Mouse (Mus musculus): ENCODE measurements around the gene Fbxo27. TPM values are rescaled to one million over a fixed set of nuclear protein-coding genes. Genes with fewer than 3 reads are reported as not detected.

Fbxo27 gene
- polyA plus RNA-seq, 1 experiment: 9.6 TPM

- H3K36me3 ChIP-seq (ENCODE audit: control insufficient read depth, insufficient read depth, low read length, poor library complexity, severe bottlenecking): 0 out of 2 replicates have a peak, but pooled peaks cover 2% of the 10 kb centered on the region
- peaks cover 6% of the 10 kb centered on the region for H3K4me1 ChIP-seq (ENCODE audit: control insufficient read depth, insufficient read depth, low read length)
- H3K27ac ChIP-seq (ENCODE audit: insufficient read depth, low read length): peak overlapping the region; percentile 68
- H3K4me3 ChIP-seq (ENCODE audit: low read depth, low read length): no peak overlapping the region
- no peak for TF ChIP-seq CTCF (IDR thresholded peaks at IDR 0.05; ENCODE audit: low read depth, low read length)
- no peak for TF ChIP-seq EP300 (IDR thresholded peaks at IDR 0.05; ENCODE audit: insufficient read depth, low read depth, low read length)
- TF ChIP-seq POLR2A (IDR thresholded peaks at IDR 0.05; ENCODE audit: insufficient read depth, low read length): no peak
- no peaks in the 10 kb centered on the region for H3K27me3 ChIP-seq (ENCODE audit: control insufficient read depth, insufficient read depth, low read length, poor library complexity, severe bottlenecking)
- H3K9me3 ChIP-seq (replicated peaks; ENCODE audit: control insufficient read depth, insufficient read depth, low read length, poor library complexity, severe bottlenecking): peaks cover 8% of the 10 kb centered on the region
- no peak overlapping the region for H3K9ac ChIP-seq (ENCODE audit: low read depth, poor library complexity, severe bottlenecking)
These were observed 27.0 kb downstream of the Fbxo27 start for GRCm38 (mm10) chr7:28719650-28720049.

- Histone ChIP-seq H3K27me3 (ENCODE audit: control insufficient read depth, insufficient read depth, low read length, poor library complexity, severe bottlenecking) (no peaks in the 10 kb centered on the region), H3K27ac (ENCODE audit: insufficient read depth, low read length) (no peak overlapping the region), H3K4me3 (ENCODE audit: low read depth, low read length) (no peak overlapping the region), H3K9me3 (replicated peaks; ENCODE audit: control insufficient read depth, insufficient read depth, low read length, poor library complexity, severe bottlenecking) (peaks cover 17% of the 10 kb centered on the region), H3K36me3 (ENCODE audit: control insufficient read depth, insufficient read depth, low read length, poor library complexity, severe bottlenecking) (peaks cover 5% of the 10 kb centered on the region), H3K9ac (ENCODE audit: low read depth, poor library complexity, severe bottlenecking) (no peak overlapping the region), H3K4me1 (ENCODE audit: control insufficient read depth, insufficient read depth, low read length) (peaks cover 6% of the 10 kb centered on the region)
- TF ChIP-seq EP300 (IDR thresholded peaks at IDR 0.05; ENCODE audit: insufficient read depth, low read depth, low read length) (no peak), CTCF (IDR thresholded peaks at IDR 0.05; ENCODE audit: low read depth, low read length) (no peak), POLR2A (IDR thresholded peaks at IDR 0.05; ENCODE audit: insufficient read depth, low read length) (no peak)
These were observed 28.3 kb downstream of the Fbxo27 start for GRCm38 (mm10) chr7:28720753-28721537.

GRCm38 (mm10) chr7:28722079-28722478 is 29.4 kb downstream of the Fbxo27 start:
- H3K9me3 ChIP-seq (replicated peaks; ENCODE audit: control insufficient read depth, insufficient read depth, low read length, poor library complexity, severe bottlenecking): peaks cover 17% of the 10 kb centered on the region
- H3K9ac ChIP-seq (ENCODE audit: low read depth, poor library complexity, severe bottlenecking): no peak overlapping the region
- no peak overlapping the region for H3K27ac ChIP-seq (ENCODE audit: insufficient read depth, low read length)
- no peak overlapping the region for H3K4me3 ChIP-seq (ENCODE audit: low read depth, low read length)
- no peaks in the 10 kb centered on the region for H3K27me3 ChIP-seq (ENCODE audit: control insufficient read depth, insufficient read depth, low read length, poor library complexity, severe bottlenecking)
- peaks cover 6% of the 10 kb centered on the region for H3K4me1 ChIP-seq (ENCODE audit: control insufficient read depth, insufficient read depth, low read length)
- peaks cover 5% of the 10 kb centered on the region for H3K36me3 ChIP-seq (ENCODE audit: control insufficient read depth, insufficient read depth, low read length, poor library complexity, severe bottlenecking)
- no peak for TF ChIP-seq POLR2A (IDR thresholded peaks at IDR 0.05; ENCODE audit: insufficient read depth, low read length)
- TF ChIP-seq CTCF (IDR thresholded peaks at IDR 0.05; ENCODE audit: low read depth, low read length): no peak
- TF ChIP-seq EP300 (IDR thresholded peaks at IDR 0.05; ENCODE audit: insufficient read depth, low read depth, low read length): no peak

GRCm38 (mm10) chr7:28724613-28725012 is 32.0 kb downstream of the Fbxo27 start:
- H3K4me3 ChIP-seq (ENCODE audit: low read depth, low read length): no peak overlapping the region
- peaks cover 5% of the 10 kb centered on the region for H3K36me3 ChIP-seq (ENCODE audit: control insufficient read depth, insufficient read depth, low read length, poor library complexity, severe bottlenecking)
- TF ChIP-seq POLR2A (IDR thresholded peaks at IDR 0.05; ENCODE audit: insufficient read depth, low read length) (no peak), CTCF (IDR thresholded peaks at IDR 0.05; ENCODE audit: low read depth, low read length) (no peak), EP300 (IDR thresholded peaks at IDR 0.05; ENCODE audit: insufficient read depth, low read depth, low read length) (no peak)
- peaks cover 3% of the 10 kb centered on the region for H3K4me1 ChIP-seq (ENCODE audit: control insufficient read depth, insufficient read depth, low read length)
- H3K27me3 ChIP-seq (ENCODE audit: control insufficient read depth, insufficient read depth, low read length, poor library complexity, severe bottlenecking): no peaks in the 10 kb centered on the region
- H3K9me3 ChIP-seq (replicated peaks; ENCODE audit: control insufficient read depth, insufficient read depth, low read length, poor library complexity, severe bottlenecking): peaks cover 17% of the 10 kb centered on the region
- peak overlapping the region; percentile 63; the same call in 1 of the 2 replicates for H3K27ac ChIP-seq (ENCODE audit: insufficient read depth, low read length)
- H3K9ac ChIP-seq (ENCODE audit: low read depth, poor library complexity, severe bottlenecking): no peak overlapping the region

- Histone ChIP-seq H3K4me3 (ENCODE audit: low read depth, low read length) (no peak overlapping the region), H3K27me3 (ENCODE audit: control insufficient read depth, insufficient read depth, low read length, poor library complexity, severe bottlenecking) (no peaks in the 10 kb centered on the region), H3K27ac (ENCODE audit: insufficient read depth, low read length) (no peak overlapping the region), H3K4me1 (ENCODE audit: control insufficient read depth, insufficient read depth, low read length) (no peaks in the 10 kb centered on the region), H3K36me3 (ENCODE audit: control insufficient read depth, insufficient read depth, low read length, poor library complexity, severe bottlenecking) (peaks cover 5% of the 10 kb centered on the region), H3K9me3 (replicated peaks; ENCODE audit: control insufficient read depth, insufficient read depth, low read length, poor library complexity, severe bottlenecking) (peaks cover 25% of the 10 kb centered on the region), H3K9ac (ENCODE audit: low read depth, poor library complexity, severe bottlenecking) (no peak overlapping the region)
- TF ChIP-seq POLR2A (IDR thresholded peaks at IDR 0.05; ENCODE audit: insufficient read depth, low read length) (no peak), CTCF (IDR thresholded peaks at IDR 0.05; ENCODE audit: low read depth, low read length) (peak; percentile 90), EP300 (IDR thresholded peaks at IDR 0.05; ENCODE audit: insufficient read depth, low read depth, low read length) (no peak)
These were observed 34.0 kb downstream of the Fbxo27 start for GRCm38 (mm10) chr7:28726600-28726999.

- TF ChIP-seq CTCF (IDR thresholded peaks at IDR 0.05; ENCODE audit: low read depth, low read length) (peak; percentile 73), EP300 (IDR thresholded peaks at IDR 0.05; ENCODE audit: insufficient read depth, low read depth, low read length) (no peak)
- no peak overlapping the region for H3K27ac ChIP-seq (ENCODE audit: insufficient read depth, low read length)
- no peaks in the 10 kb centered on the region for H3K4me1 ChIP-seq (ENCODE audit: control insufficient read depth, insufficient read depth, low read length)
- H3K9ac ChIP-seq (ENCODE audit: low read depth, poor library complexity, severe bottlenecking): no peak overlapping the region
- H3K36me3 ChIP-seq (ENCODE audit: control insufficient read depth, insufficient read depth, low read length, poor library complexity, severe bottlenecking): peaks cover 5% of the 10 kb centered on the region
- H3K4me3 ChIP-seq (ENCODE audit: low read depth, low read length): no peak overlapping the region
- peaks cover 25% of the 10 kb centered on the region for H3K9me3 ChIP-seq (replicated peaks; ENCODE audit: control insufficient read depth, insufficient read depth, low read length, poor library complexity, severe bottlenecking)
- H3K27me3 ChIP-seq (ENCODE audit: control insufficient read depth, insufficient read depth, low read length, poor library complexity, severe bottlenecking): no peaks in the 10 kb centered on the region
These were observed 35.1 kb downstream of the Fbxo27 start for GRCm38 (mm10) chr7:28727649-28728340.
